Mouse (Mus musculus) liver, postnatal 0 days (tissue): Measurements from ENCODE around the gene Mul1.

Experiments used
- CTCF ChIP-seq: sonication (generic); IDR thresholded peaks from 2 replicates; pipeline ENCODE4 v1.5.1; 2016; ENCODE audit warnings: antibody characterized with exemption, low read depth
- EP300 ChIP-seq: IDR thresholded peaks from 2 replicates; pipeline ENCODE4 v1.6.1; 2016; ENCODE audit warnings: antibody characterized with exemption, low read depth, mild to moderate bottlenecking

- no peak for TF ChIP-seq CTCF
- TF ChIP-seq EP300 = no peak
Measured at GRCm38 (mm10) chr4:138453753-138454570, 19.5 kb downstream of the Mul1 start, which contains the start of gene Camk2n1.
